Mouse (Mus musculus) C2C12 (cell line): ENCODE measurements around the gene Odc1. TPM values are rescaled to one million over a fixed set of nuclear protein-coding genes. Genes with fewer than 3 reads are reported as not detected.

Experiments
- H3K27me3 ChIP-seq: one replicate; pipeline ENCODE4 v1.6.1; 2011; ENCODE audit not compliant: control insufficient read depth, insufficient read depth, insufficient read length
- H3K36me3 ChIP-seq: one replicate; pipeline ENCODE4 v1.6.1; 2011; ENCODE audit not compliant: control insufficient read depth, insufficient read depth
- H3K4me3 ChIP-seq: one replicate; pipeline ENCODE4 v1.5.1; 2011; ENCODE audit warnings: mild to moderate bottlenecking, control low read depth; ENCODE audit not compliant: poor library complexity, insufficient read depth, severe bottlenecking
- H3K79me2 ChIP-seq: one replicate; pipeline ENCODE4 v1.6.1; 2011; ENCODE audit not compliant: control insufficient read depth, insufficient read depth
- H3K79me3 ChIP-seq: one replicate; pipeline ENCODE4 v1.6.1; 2011; ENCODE audit warnings: low read depth, control low read depth
- H3ac ChIP-seq: one replicate; pipeline ENCODE3; 2011; ENCODE audit warnings: low read depth; ENCODE audit not compliant: control insufficient read depth, insufficient read length
- CEBPB ChIP-seq: IDR thresholded peaks from one replicate; pipeline ENCODE4 v1.6.1; 2011; ENCODE audit warnings: low read depth, mild to moderate bottlenecking, control low read depth, moderate library complexity
- CTCF ChIP-seq: IDR thresholded peaks from one replicate; pipeline ENCODE4 v1.5.1; 2011; ENCODE audit not compliant: control insufficient read depth, insufficient read depth, insufficient read length
- FOSL1 ChIP-seq: IDR thresholded peaks from one replicate; pipeline ENCODE4 v1.8.0; 2011; ENCODE audit warnings: mild to moderate bottlenecking, low read length; ENCODE audit not compliant: poor library complexity, insufficient read depth, severe bottlenecking
- MAX ChIP-seq: IDR thresholded peaks from one replicate; pipeline ENCODE4 v1.6.1; 2011; ENCODE audit warnings: mild to moderate bottlenecking, control low read depth
- MYOD1 ChIP-seq: IDR thresholded peaks from one replicate; pipeline ENCODE4 v1.6.1; 2011; ENCODE audit warnings: low read depth; ENCODE audit not compliant: control insufficient read depth, insufficient read length
- MYOG ChIP-seq: IDR thresholded peaks from one replicate; pipeline ENCODE4 v1.6.1; 2011; ENCODE audit not compliant: control insufficient read depth, insufficient read length; ENCODE audit errors: extremely low read depth
- USF1 ChIP-seq: IDR thresholded peaks from one replicate; pipeline ENCODE4 v1.6.1; 2011; ENCODE audit warnings: low read depth, mild to moderate bottlenecking, control low read depth, moderate library complexity
- polyA plus RNA-seq: library from polyadenylated mRNA; unstranded; fragments of >200 nt; fragmentation: generic; extraction: Trizol; gene quantifications from one replicate; pipeline ENCODE4 v1.2.1, GENCODE M21; 2012; ENCODE audit warnings: missing spikeins

The Odc1 gene
- polyA plus RNA-seq, 1 experiment, result 256 TPM

DNA sequence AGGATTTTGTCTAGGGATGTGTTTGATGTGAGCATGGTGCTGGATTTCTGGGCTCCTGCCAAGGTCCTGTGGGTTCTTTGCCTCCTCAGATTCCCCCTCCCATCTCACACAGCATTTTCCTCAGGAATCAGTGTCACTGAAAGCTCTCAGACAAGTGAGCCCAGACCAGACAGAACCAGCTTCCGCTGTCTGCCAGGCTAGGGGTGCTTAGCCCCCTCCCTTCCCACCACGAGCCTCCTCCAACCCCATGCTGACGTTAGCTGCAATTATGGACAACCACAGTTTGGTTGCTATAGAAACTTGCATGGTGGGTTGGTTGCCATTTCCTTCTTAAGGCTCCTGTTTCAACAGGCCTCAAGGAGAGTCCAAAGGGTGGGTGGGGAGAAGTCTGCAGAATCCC, 39.3 kb downstream of the Odc1 start:
- Histone ChIP-seq H3K27me3 (no peaks in the 10 kb centered on the region), H3K4me3 (no peak overlapping the region), H3K79me2 (no peaks in the 10 kb centered on the region), H3K79me3 (no peaks in the 10 kb centered on the region), H3K36me3 (no peaks in the 10 kb centered on the region), H3ac (no peak overlapping the region)
- TF ChIP-seq MAX (no peak), MYOG (no peak), USF1 (no peak), FOSL1 (no peak), CTCF (no peak)

GRCm38 (mm10) chr12:17586011-17586410, 41.4 kb downstream of the Odc1 start:
- Histone ChIP-seq H3K79me3 (no peaks in the 10 kb centered on the region), H3K36me3 (no peaks in the 10 kb centered on the region), H3K27me3 (no peaks in the 10 kb centered on the region), H3ac (no peak overlapping the region), H3K4me3 (no peak overlapping the region), H3K79me2 (no peaks in the 10 kb centered on the region)
- no peak for TF ChIP-seq MYOD1
- no peak for TF ChIP-seq MAX
- no peak for TF ChIP-seq USF1
- TF ChIP-seq FOSL1, result no peak
- TF ChIP-seq CTCF, result no peak
- no peak for TF ChIP-seq MYOG
- no peak for TF ChIP-seq CEBPB

DNA sequence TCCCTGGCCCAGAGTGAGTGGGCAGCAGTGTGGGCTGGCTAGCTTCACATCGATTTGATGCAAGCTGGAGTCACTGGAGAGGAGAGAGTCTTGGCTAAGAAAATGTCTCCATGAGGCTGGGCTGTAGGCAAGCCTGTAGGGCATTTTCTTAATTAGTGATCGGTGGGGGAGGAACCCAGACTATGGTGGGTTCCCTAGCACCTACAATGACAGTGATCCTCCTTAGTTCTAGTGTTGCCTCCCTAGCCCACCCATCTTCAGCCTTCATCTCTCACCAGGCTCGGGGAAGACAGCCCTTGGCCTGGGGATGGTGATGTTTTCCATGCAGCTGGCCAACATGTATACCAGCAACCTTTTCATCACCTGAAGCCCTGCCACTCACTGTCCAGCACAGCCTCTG, 43.8 kb downstream of the Odc1 start:
- TF ChIP-seq FOSL1 (no peak), CTCF (no peak), MAX (no peak)
- H3ac ChIP-seq, result no peak overlapping the region
- no peaks in the 10 kb centered on the region for H3K27me3 ChIP-seq
- no peak overlapping the region for H3K4me3 ChIP-seq
- no peaks in the 10 kb centered on the region for H3K79me3 ChIP-seq
- no peaks in the 10 kb centered on the region for H3K36me3 ChIP-seq
- H3K79me2 ChIP-seq, result no peaks in the 10 kb centered on the region

- no peak overlapping the region for H3K4me3 ChIP-seq
- no peaks in the 10 kb centered on the region for H3K79me3 ChIP-seq
- H3K27me3 ChIP-seq, result no peaks in the 10 kb centered on the region
- no peaks in the 10 kb centered on the region for H3K36me3 ChIP-seq
- H3ac ChIP-seq, result no peak overlapping the region
- no peak for TF ChIP-seq CTCF
- TF ChIP-seq MYOG, result no peak
- no peak for TF ChIP-seq FOSL1
- no peak for TF ChIP-seq MAX
- TF ChIP-seq CEBPB, result no peak
- TF ChIP-seq MYOD1, result no peak
- no peak for TF ChIP-seq USF1
- no peaks in the 10 kb centered on the region for H3K79me2 ChIP-seq
Measured at GRCm38 (mm10) chr12:17588906-17589612, 44.5 kb downstream of the Odc1 start.

DNA sequence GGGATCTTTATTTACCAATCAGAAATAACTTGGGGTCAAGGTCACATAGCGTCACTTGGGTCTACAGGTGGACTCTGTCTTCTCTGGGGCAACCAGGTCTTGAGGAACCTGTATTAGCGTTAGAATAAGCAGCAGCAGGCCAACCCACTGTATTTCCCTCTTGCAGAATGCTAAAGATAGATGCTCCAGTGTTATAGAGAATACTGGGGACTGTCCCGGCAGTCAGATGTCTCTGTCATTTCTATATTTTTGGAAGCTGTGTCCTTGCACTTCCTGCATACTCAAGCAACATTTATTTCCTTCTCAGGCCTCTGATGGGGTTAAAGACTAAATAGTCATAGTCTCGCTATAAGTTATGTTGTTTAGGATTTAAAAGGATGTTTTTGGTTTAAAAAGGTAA, 46.7 kb downstream of the Odc1 start:
- Histone ChIP-seq H3K36me3 (no peaks in the 10 kb centered on the region), H3K27me3 (no peaks in the 10 kb centered on the region)

DNA sequence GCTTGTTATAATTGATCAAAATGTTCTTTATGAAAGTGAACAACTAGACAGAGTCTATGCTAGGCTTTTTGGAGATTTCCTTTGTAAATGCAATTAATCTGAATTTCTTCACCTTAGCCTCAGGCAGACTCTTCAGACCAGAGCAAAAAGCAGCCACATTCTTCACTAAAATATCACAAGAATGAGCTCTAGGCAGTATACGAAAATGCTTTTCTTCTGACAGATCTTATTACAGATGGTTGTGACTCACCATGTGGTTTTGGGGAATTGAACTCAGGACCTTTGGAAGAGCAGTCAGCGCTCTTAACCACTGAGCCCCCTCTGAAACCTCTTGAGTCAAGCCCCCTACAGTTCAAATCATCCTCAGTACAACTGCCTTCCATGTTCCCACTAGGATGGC, 49.4 kb downstream of the Odc1 start:
- Histone ChIP-seq H3K4me3 (no peak overlapping the region), H3K79me3 (no peaks in the 10 kb centered on the region), H3ac (no peak overlapping the region), H3K27me3 (no peaks in the 10 kb centered on the region), H3K79me2 (no peaks in the 10 kb centered on the region), H3K36me3 (no peaks in the 10 kb centered on the region)
- TF ChIP-seq MAX (no peak), MYOG (no peak), CTCF (no peak), FOSL1 (no peak), MYOD1 (no peak), USF1 (no peak), CEBPB (no peak)

More for the DNA sequence above, 46.7 kb downstream of the Odc1 start:
- Histone ChIP-seq H3K79me3 (no peaks in the 10 kb centered on the region), H3K79me2 (no peaks in the 10 kb centered on the region), H3ac (no peak overlapping the region), H3K4me3 (no peak overlapping the region)
- TF ChIP-seq CEBPB (no peak), CTCF (no peak), USF1 (no peak), MAX (no peak), MYOG (no peak), MYOD1 (no peak), FOSL1 (no peak)
